Mouse (Mus musculus) neural tube, embryonic 14.5 days (tissue): Measurements from ENCODE around the gene Nid2. TPM values are rescaled to one million over a fixed set of nuclear protein-coding genes. Genes with fewer than 3 reads are reported as not detected.

Source experiments
- ATAC-seq: fragments of 200-750 bp; cut with Nextera tagmentation; 2 replicates; pipeline ENCODE4 v1.8.0; 2017; ENCODE audit warnings: low read depth, mild to moderate bottlenecking, moderate TSS enrichment, moderate library complexity
- H3K27ac ChIP-seq: fragments of 300-500 bp; sonication (generic); 2 replicates; pipeline ENCODE4 v1.5.1; 2014; ENCODE audit warnings: low read depth, mild to moderate bottlenecking, control low read depth, low read length, moderate library complexity, mixed read lengths
- H3K27me3 ChIP-seq: fragments of 300-500 bp; sonication (generic); 2 replicates; pipeline ENCODE4 v1.6.1; 2014; ENCODE audit warnings: low read length; ENCODE audit not compliant: control insufficient read depth, insufficient read depth
- H3K36me3 ChIP-seq: fragments of 300-500 bp; sonication (generic); 2 replicates; pipeline ENCODE4 v1.6.1; 2014; ENCODE audit warnings: low read length, mixed read lengths; ENCODE audit not compliant: control insufficient read depth, insufficient read depth
- H3K4me1 ChIP-seq: fragments of 300-500 bp; sonication (generic); 2 replicates; pipeline ENCODE4 v1.6.1; 2014; ENCODE audit warnings: low read length; ENCODE audit not compliant: control insufficient read depth, insufficient read depth
- H3K4me2 ChIP-seq: fragments of 300-500 bp; sonication (generic); 2 replicates; pipeline ENCODE4 v1.6.1; 2014; ENCODE audit warnings: mild to moderate bottlenecking, low read depth, low read length, control low read depth
- H3K4me3 ChIP-seq: fragments of 300-500 bp; sonication (generic); 2 replicates; pipeline ENCODE4 v1.5.1; 2014; ENCODE audit warnings: low read depth, low read length, control low read depth, mixed read lengths
- H3K9ac ChIP-seq: fragments of 300-500 bp; sonication (generic); replicated peaks from 2 replicates; pipeline ENCODE4 v1.6.1; 2014; ENCODE audit warnings: low read depth, mild to moderate bottlenecking, control low read depth, low read length, mixed read lengths
- H3K9me3 ChIP-seq: fragments of 300-500 bp; sonication (generic); 2 replicates; pipeline ENCODE4 v1.6.1; 2016; ENCODE audit warnings: low read length; ENCODE audit not compliant: control insufficient read depth
- WGBS: fragments of 180-500 bp; shearing (Covaris S2); extraction: QIAGEN DNeasy Blood & Tissue Kit; methylation state at CpG from one replicate; pipeline ENCODE4 v1.1.7; 2014; 5-methylcytosine and 5-hydroxymethylcytosine counted together
- polyA plus RNA-seq: library from polyadenylated mRNA; unstranded; fragments of >200 nt; fragmentation: Nextera tagmentation; extraction: Ambion mirVana; gene quantifications from 2 replicates; pipeline ENCODE4 v1.2.1, GENCODE M21; 2014

Gene Nid2
- polyA plus RNA-seq: 6.6 and 59.7 TPM in 2 replicates

DNA sequence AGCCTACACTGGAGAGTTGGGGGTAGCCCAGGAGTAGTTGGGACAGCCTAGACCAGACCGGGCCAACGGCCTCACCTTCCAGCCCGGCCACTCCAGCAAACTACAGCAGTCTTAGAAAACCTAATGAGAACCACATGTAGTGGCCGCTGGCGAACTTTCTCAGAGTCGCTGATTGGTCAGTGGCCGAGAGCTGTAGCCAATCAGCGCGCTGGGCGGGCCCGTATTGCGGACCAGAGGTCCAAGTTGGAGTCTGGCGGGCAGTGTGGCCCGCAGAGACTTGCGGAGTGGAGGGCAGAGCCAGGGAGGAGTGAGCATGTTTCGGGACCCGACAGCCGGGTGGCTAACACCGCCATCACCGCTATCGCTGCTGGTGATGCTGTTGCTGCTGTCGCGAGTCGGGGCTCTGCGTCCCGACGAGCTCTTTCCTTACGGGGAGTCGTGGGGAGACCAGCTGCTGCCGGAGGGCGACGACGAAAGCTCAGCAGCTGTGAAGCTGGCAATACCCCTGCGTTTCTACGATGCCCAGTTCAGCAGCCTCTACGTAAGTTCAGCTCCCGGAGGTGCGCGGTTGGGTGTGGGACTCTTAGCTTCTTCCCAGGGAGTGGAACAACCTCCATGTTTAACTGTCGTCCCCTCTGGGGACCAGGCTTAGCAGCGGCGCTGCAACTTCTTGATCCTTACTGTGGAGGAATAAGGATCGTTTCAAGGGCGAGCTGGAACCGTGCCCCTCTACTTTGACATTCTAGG, at the start of gene Nid2:
TSS of gene Nid2 (plus strand) at position 241 of the 747 bp plus-strand sequence.
- Histone ChIP-seq H3K4me2 (peak within 1 kb of the TSS; percentile 76), H3K9ac (peak within 1 kb of the TSS; percentile 37; the same call in 1 of the 2 replicates), H3K4me1 (peaks cover 9% of the 10 kb centered on the region; the same call in 1 of the 2 replicates), H3K27me3 (peaks cover 13% of the 10 kb centered on the region), H3K36me3 (no peaks in the 10 kb centered on the region), H3K27ac (no peak within 1 kb of the TSS), H3K9me3 (no peaks in the 10 kb centered on the region), H3K4me3 (peak within 1 kb of the TSS; percentile 47)
- under 1% methylated on average over 45 of the region's 45 CpGs for WGBS
- ATAC-seq: peak; percentile 96

- H3K27me3 ChIP-seq: 0 out of 2 replicates have a peak, but pooled peaks cover 3% of the 10 kb centered on the region
- no peak overlapping the region for H3K4me2 ChIP-seq
- no peak overlapping the region for H3K27ac ChIP-seq
- no peaks in the 10 kb centered on the region for H3K36me3 ChIP-seq
- no peak overlapping the region for H3K4me3 ChIP-seq
- H3K9me3 ChIP-seq: no peaks in the 10 kb centered on the region
- no peaks in the 10 kb centered on the region for H3K4me1 ChIP-seq
- no peak overlapping the region for H3K9ac ChIP-seq
- ATAC-seq: no peak
These were observed 49.5 kb upstream of the Nid2 start for GRCm38 (mm10) chr14:19701546-19701945.

GRCm38 (mm10) chr14:19705649-19706048, 45.4 kb upstream of the Nid2 start:
- Histone ChIP-seq H3K9ac (no peak overlapping the region), H3K9me3 (no peaks in the 10 kb centered on the region), H3K4me3 (no peak overlapping the region), H3K36me3 (no peaks in the 10 kb centered on the region), H3K4me2 (no peak overlapping the region), H3K4me1 (peaks cover 4% of the 10 kb centered on the region; the same call in 1 of the 2 replicates), H3K27ac (no peak overlapping the region), H3K27me3 (0 out of 2 replicates have a peak, but pooled peaks cover 3% of the 10 kb centered on the region)
- 11% methylated on average over 16 of the region's 16 CpGs for WGBS
- peak; percentile 78 for ATAC-seq

- Histone ChIP-seq H3K27me3 (0 out of 2 replicates have a peak, but pooled peaks cover 3% of the 10 kb centered on the region), H3K4me3 (no peak overlapping the region), H3K27ac (no peak overlapping the region), H3K4me1 (peaks cover 4% of the 10 kb centered on the region; the same call in 1 of the 2 replicates), H3K9ac (no peak overlapping the region), H3K36me3 (no peaks in the 10 kb centered on the region), H3K9me3 (no peaks in the 10 kb centered on the region), H3K4me2 (no peak overlapping the region)
- under 1% methylated on average over 5 of the region's 5 CpGs for WGBS
- peak; percentile 76 for ATAC-seq
These were observed 44.6 kb upstream of the Nid2 start for GRCm38 (mm10) chr14:19706454-19706853.

DNA sequence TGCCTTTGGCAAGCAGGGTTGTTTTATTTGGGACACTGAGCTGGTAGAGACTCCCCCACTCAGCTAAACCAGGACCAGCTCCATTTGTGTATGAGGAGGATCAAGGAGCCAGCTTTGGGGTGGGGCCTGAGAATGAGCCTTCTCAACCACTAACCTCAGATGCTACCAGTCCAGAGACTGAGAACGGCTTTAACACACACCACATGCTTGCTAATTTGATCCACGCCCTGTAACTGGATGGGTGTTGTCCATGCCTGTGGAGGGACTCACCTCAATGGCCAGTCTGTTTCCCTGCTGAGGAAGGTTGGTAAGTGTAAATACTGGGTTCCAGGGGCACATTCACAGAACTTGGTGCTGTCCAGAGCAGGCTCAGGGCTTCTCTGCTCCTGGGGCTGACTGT, 44.1 kb upstream of the Nid2 start:
- Histone ChIP-seq H3K9me3 (no peaks in the 10 kb centered on the region), H3K36me3 (no peaks in the 10 kb centered on the region), H3K4me2 (no peak overlapping the region), H3K4me3 (no peak overlapping the region), H3K27ac (no peak overlapping the region), H3K27me3 (0 out of 2 replicates have a peak, but pooled peaks cover 3% of the 10 kb centered on the region), H3K4me1 (peaks cover 4% of the 10 kb centered on the region; the same call in 1 of the 2 replicates), H3K9ac (no peak overlapping the region)
- WGBS: 65% methylated on average over 2 of the region's 2 CpGs
- ATAC-seq: no peak

GRCm38 (mm10) chr14:19707721-19708507, 43.2 kb upstream of the Nid2 start:
- Histone ChIP-seq H3K9me3 (no peaks in the 10 kb centered on the region), H3K4me1 (peaks cover 4% of the 10 kb centered on the region; the same call in 1 of the 2 replicates), H3K4me2 (no peak overlapping the region), H3K27me3 (0 out of 2 replicates have a peak, but pooled peaks cover 3% of the 10 kb centered on the region), H3K9ac (no peak overlapping the region), H3K4me3 (no peak overlapping the region), H3K36me3 (no peaks in the 10 kb centered on the region), H3K27ac (no peak overlapping the region)
- no peak for ATAC-seq
- WGBS: 64% methylated on average over 11 of the region's 11 CpGs

DNA sequence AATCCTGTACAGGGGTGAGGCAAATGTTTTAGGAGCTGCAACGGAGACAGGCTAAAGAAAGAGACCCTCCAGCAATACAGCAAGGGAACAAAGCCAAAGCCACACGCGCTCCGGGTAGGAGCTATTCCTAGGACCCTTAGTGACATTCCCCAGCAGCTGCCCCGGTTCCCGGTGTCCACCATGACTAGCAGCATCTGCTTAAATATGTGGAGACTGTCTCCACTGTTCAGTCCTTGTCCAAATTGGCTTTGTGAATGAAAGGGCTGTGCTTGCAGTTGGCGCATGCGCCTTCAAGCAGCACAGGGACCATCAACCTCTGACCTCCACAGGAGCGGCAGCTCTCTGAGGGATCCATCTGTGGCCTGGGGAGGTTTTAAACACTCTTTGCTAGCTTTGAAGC, 41.9 kb upstream of the Nid2 start:
- 23% methylated on average over 9 of the region's 9 CpGs for WGBS
- Histone ChIP-seq H3K9me3 (no peaks in the 10 kb centered on the region), H3K4me1 (peaks cover 4% of the 10 kb centered on the region; the same call in 1 of the 2 replicates), H3K4me3 (no peak overlapping the region), H3K27ac (no peak overlapping the region), H3K9ac (0 out of 2 replicates have a peak overlapping the region, but pooled peaks have one; percentile 21), H3K36me3 (no peaks in the 10 kb centered on the region), H3K4me2 (peak overlapping the region; percentile 16; the same call in 1 of the 2 replicates), H3K27me3 (0 out of 2 replicates have a peak, but pooled peaks cover 3% of the 10 kb centered on the region)
- no peak; the same call in 1 of the 2 replicates for ATAC-seq

DNA sequence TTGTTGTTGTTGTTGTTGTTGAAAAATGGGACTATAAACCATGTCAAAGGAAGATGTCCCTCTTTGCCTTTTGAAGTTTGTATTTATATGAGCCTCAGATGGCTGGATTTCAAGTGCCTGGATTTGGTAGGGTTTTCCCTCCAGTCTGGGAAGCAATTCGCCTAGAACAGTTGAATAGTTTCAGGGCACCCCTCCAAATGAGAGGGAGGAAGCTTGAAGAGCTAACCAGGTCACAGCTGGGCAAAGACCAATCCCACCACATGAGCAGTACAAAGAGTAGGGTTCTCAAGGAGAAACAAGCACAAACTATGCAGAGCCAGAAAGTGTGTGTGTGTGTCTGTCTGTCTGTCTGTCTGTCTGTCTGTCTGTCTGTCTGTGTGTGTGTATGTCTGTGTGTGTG, 39.3 kb upstream of the Nid2 start:
- Histone ChIP-seq H3K27ac (no peak overlapping the region), H3K4me2 (no peak overlapping the region), H3K4me3 (no peak overlapping the region), H3K9ac (no peak overlapping the region), H3K9me3 (no peaks in the 10 kb centered on the region), H3K4me1 (peaks cover 4% of the 10 kb centered on the region; the same call in 1 of the 2 replicates), H3K27me3 (no peaks in the 10 kb centered on the region), H3K36me3 (no peaks in the 10 kb centered on the region)
- ATAC-seq: no peak
- WGBS: 54% methylated on average over 1 of the region's 1 CpGs
